Mouse (Mus musculus): Measurements from ENCODE around the gene Dab2. TPM values are rescaled to one million over a fixed set of nuclear protein-coding genes. Genes with fewer than 3 reads are reported as not detected.

The Dab2 gene
- total and polyA plus RNA-seq, 2 experiments: 7.9 to 8.1 TPM

DNA sequence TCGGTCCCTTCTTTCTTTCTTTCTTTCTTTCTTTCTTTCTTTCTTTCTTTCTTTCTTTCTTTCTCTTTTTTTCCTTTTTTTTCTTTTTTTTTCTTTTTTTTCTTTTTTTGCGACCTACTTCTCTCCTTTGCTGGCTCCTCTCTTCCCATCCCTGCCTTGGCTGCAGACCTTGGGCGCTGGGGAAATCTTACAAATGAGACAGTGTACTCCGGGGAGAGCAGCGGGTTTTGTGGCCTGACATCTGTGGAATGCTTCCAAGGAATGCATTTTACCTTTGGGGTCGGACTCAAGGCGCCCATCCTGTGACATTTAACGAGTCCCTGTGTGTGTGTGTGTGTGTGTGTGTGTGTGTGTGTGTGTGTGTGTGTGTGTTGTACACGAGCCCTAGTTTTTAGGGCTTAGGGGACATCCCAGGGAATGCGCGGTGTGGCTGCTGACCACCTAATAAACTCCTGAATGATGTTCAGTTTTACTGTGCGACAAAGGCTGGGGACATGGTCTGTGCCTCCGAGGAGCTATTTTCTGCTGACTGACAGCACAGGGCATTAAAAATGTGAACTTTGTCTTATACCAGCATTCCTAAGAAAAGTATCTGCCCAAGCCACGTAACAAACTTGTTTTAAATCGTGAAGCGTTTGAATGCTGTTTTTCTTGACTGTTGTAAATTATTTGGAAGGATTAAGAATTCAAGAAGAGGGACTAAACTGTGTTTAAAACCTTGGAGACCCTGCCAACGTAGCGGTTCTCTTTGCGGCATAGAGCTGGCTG is 87.6 kb downstream of the Dab2 start:
- WGBS: 32% methylated on average over 19 of the region's 19 CpGs
- Histone ChIP-seq H3K27ac (replicated peaks; ENCODE audit: insufficient read depth, low read depth, low read length) (peak overlapping the region; percentile 71), H3K79me2 (ENCODE audit: control insufficient read depth, insufficient read depth, low read length) (no peaks in the 10 kb centered on the region), H3K4me1 (ENCODE audit: control insufficient read depth, insufficient read depth, low read length) (0 out of 2 replicates have a peak, but pooled peaks cover 5% of the 10 kb centered on the region), H3K27me3 (ENCODE audit: control insufficient read depth, insufficient read depth, low read length) (no peaks in the 10 kb centered on the region), H3K9ac (ENCODE audit: low read depth, low read length) (peak overlapping the region; percentile 28), H3K36me3 (ENCODE audit: control insufficient read depth, insufficient read depth, low read length) (no peaks in the 10 kb centered on the region), H3K4me3 (ENCODE audit: insufficient read depth, low read depth, low read length) (peak overlapping the region; percentile 54)
- DNase-seq (ENCODE audit: extremely low read depth, low read depth, low spot score): no peak
- TF ChIP-seq CTCF (IDR thresholded peaks at IDR 0.05; ENCODE audit: low read depth, low read length) (no peak), POLR2A (IDR thresholded peaks at IDR 0.05; ENCODE audit: extremely low read depth, insufficient read depth, low read length) (no peak)

DNA sequence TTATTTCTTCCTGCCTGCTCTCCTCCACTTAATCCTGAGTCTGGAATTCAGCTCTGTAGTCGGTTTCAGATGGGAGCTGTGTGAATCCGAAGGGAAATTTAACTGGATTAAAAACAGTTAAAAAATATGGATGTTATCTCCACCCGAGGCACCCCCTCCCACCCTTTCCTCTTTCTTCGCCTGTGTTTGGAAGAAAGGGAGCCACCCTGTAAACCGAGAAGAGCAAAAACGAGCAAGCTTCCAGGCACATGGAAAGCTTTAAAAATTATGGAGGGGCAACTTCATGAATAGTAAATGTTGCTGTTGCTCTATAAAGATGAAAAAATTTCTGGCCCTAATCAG is 88.1 kb downstream of the Dab2 start:
- DNase-seq (ENCODE audit: extremely low read depth, low read depth, low spot score): no peak
- TF ChIP-seq POLR2A (IDR thresholded peaks at IDR 0.05; ENCODE audit: extremely low read depth, insufficient read depth, low read length): no peak
- TF ChIP-seq CTCF (IDR thresholded peaks at IDR 0.05; ENCODE audit: low read depth, low read length): no peak
- H3K4me3 ChIP-seq (ENCODE audit: insufficient read depth, low read depth, low read length): peak overlapping the region; percentile 40
- H3K79me2 ChIP-seq (ENCODE audit: control insufficient read depth, insufficient read depth, low read length): no peaks in the 10 kb centered on the region
- peak overlapping the region; percentile 24; the same call in 1 of the 2 replicates for H3K9ac ChIP-seq (ENCODE audit: low read depth, low read length)
- H3K4me1 ChIP-seq (ENCODE audit: control insufficient read depth, insufficient read depth, low read length): 0 out of 2 replicates have a peak, but pooled peaks cover 6% of the 10 kb centered on the region
- WGBS: 44% methylated on average over 6 of the region's 6 CpGs
- H3K27me3 ChIP-seq (ENCODE audit: control insufficient read depth, insufficient read depth, low read length): no peaks in the 10 kb centered on the region
- H3K27ac ChIP-seq (replicated peaks; ENCODE audit: insufficient read depth, low read depth, low read length): peak overlapping the region; percentile 71; the same call in 1 of the 2 replicates
- H3K36me3 ChIP-seq (ENCODE audit: control insufficient read depth, insufficient read depth, low read length): no peaks in the 10 kb centered on the region

DNA sequence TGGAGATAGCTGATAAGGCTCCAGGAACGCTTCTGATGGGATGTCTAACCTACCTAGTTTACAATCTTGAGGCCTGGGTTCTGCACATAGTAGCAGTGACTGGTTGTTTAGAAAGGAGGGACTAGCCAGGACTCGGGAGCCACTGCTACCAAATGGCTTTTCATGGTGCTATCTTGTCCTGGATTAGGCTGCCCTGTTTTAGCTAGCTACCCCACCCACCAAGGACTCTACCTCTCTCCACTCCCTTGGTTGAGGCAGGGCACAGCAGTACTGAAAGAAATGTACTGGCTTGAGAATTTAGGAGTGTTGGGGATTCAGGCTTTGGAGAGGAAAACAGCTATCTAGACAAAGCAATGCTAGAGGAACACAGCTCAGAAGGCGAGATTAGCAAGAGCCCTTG is 88.6 kb downstream of the Dab2 start:
- no peaks in the 10 kb centered on the region for H3K36me3 ChIP-seq (ENCODE audit: control insufficient read depth, insufficient read depth, low read length)
- H3K4me1 ChIP-seq (ENCODE audit: control insufficient read depth, insufficient read depth, low read length): 0 out of 2 replicates have a peak, but pooled peaks cover 8% of the 10 kb centered on the region
- H3K4me3 ChIP-seq (ENCODE audit: insufficient read depth, low read depth, low read length): peak overlapping the region; percentile 40
- H3K27me3 ChIP-seq (ENCODE audit: control insufficient read depth, insufficient read depth, low read length): no peaks in the 10 kb centered on the region
- H3K27ac ChIP-seq (replicated peaks; ENCODE audit: insufficient read depth, low read depth, low read length): peak overlapping the region; percentile 71
- 59% methylated on average over 3 of the region's 3 CpGs for WGBS
- no peak for DNase-seq (ENCODE audit: extremely low read depth, low read depth, low spot score)
- TF ChIP-seq POLR2A (IDR thresholded peaks at IDR 0.05; ENCODE audit: extremely low read depth, insufficient read depth, low read length): no peak
- TF ChIP-seq CTCF (IDR thresholded peaks at IDR 0.05; ENCODE audit: low read depth, low read length): no peak
- H3K79me2 ChIP-seq (ENCODE audit: control insufficient read depth, insufficient read depth, low read length): no peaks in the 10 kb centered on the region
- peak overlapping the region; percentile 70 for H3K9ac ChIP-seq (ENCODE audit: low read depth, low read length)

DNA sequence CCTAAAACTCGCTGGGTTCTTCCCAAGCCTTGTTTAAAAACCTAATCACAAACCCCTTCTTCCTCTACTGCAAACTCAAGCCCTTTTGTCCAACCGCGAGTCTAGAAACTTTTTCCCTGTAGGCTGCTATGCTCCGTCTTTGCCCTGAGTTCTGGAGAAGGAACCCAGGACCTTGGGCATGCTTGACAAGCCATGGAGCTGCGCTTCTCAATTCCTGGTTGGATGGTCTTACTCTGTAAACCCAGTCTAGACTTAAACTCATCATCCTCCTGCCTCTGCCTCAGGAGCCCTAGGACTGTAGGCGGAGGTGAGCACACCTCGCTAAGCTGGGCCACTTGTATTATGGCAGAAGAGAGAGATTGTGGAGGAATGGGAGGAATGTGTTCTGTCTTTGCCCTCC is 89.0 kb downstream of the Dab2 start:
- Histone ChIP-seq H3K27ac (replicated peaks; ENCODE audit: insufficient read depth, low read depth, low read length) (peak overlapping the region; percentile 71), H3K79me2 (ENCODE audit: control insufficient read depth, insufficient read depth, low read length) (no peaks in the 10 kb centered on the region; the same call in 1 of the 2 replicates), H3K9ac (ENCODE audit: low read depth, low read length) (peak overlapping the region; percentile 70), H3K27me3 (ENCODE audit: control insufficient read depth, insufficient read depth, low read length) (no peaks in the 10 kb centered on the region), H3K4me1 (ENCODE audit: control insufficient read depth, insufficient read depth, low read length) (0 out of 2 replicates have a peak, but pooled peaks cover 8% of the 10 kb centered on the region), H3K36me3 (ENCODE audit: control insufficient read depth, insufficient read depth, low read length) (no peaks in the 10 kb centered on the region), H3K4me3 (ENCODE audit: insufficient read depth, low read depth, low read length) (peak overlapping the region; percentile 40)
- TF ChIP-seq CTCF (IDR thresholded peaks at IDR 0.05; ENCODE audit: low read depth, low read length) (no peak), POLR2A (IDR thresholded peaks at IDR 0.05; ENCODE audit: extremely low read depth, insufficient read depth, low read length) (no peak)
- WGBS: 83% methylated on average over 7 of the region's 7 CpGs
- no peak for DNase-seq (ENCODE audit: extremely low read depth, low read depth, low spot score)

DNA sequence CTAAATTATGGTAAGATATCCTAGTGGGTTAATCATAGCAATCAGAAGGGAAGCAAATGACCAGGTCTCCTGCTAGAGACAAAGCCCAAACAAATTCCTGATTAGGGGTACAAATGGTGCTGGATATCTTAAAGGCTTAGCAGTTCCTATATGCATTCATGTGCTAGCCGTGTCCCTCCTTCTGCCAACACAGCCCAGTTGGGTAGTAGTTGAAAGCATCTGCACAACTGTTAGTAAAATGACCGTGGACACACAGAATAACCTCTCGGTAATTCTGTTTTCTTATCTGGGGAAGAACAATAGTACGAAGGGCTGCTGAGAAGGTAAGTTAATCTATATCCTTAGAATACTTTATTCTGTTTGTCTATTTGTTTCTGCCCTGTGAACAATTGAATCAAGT is 90.5 kb downstream of the Dab2 start:
- WGBS: 62% methylated on average over 4 of the region's 4 CpGs
- H3K4me1 ChIP-seq (ENCODE audit: control insufficient read depth, insufficient read depth, low read length): 0 out of 2 replicates have a peak, but pooled peaks cover 8% of the 10 kb centered on the region
- no peak for DNase-seq (ENCODE audit: extremely low read depth, low read depth, low spot score)
- no peaks in the 10 kb centered on the region for H3K27me3 ChIP-seq (ENCODE audit: control insufficient read depth, insufficient read depth, low read length)
- no peak overlapping the region for H3K9ac ChIP-seq (ENCODE audit: low read depth, low read length)
- H3K4me3 ChIP-seq (ENCODE audit: insufficient read depth, low read depth, low read length): no peak overlapping the region
- H3K79me2 ChIP-seq (ENCODE audit: control insufficient read depth, insufficient read depth, low read length): no peaks in the 10 kb centered on the region; the same call in 1 of the 2 replicates
- no peak overlapping the region for H3K27ac ChIP-seq (replicated peaks; ENCODE audit: insufficient read depth, low read depth, low read length)
- TF ChIP-seq CTCF (IDR thresholded peaks at IDR 0.05; ENCODE audit: low read depth, low read length) (no peak), POLR2A (IDR thresholded peaks at IDR 0.05; ENCODE audit: extremely low read depth, insufficient read depth, low read length) (no peak)
- no peaks in the 10 kb centered on the region for H3K36me3 ChIP-seq (ENCODE audit: control insufficient read depth, insufficient read depth, low read length)

DNA sequence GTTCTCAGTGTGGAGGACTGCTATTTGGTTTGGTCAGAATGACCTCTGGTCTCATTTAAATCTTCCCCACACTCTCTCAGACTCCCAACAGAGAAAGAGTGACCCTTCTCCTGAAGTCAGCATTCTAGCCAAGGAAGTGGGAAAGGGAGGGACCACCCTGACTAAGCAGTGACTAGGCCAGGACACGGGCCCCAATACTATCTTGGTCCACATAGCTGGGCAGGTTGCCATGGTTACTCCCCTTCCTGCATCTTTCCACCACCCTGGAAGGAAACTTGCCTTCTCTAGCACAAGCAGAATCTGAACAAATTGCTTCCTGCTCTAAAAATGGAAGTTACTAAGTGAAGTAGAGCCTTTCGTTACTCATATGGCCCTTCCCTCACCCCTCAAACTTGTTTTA is 91.1 kb downstream of the Dab2 start:
- no peaks in the 10 kb centered on the region for H3K27me3 ChIP-seq (ENCODE audit: control insufficient read depth, insufficient read depth, low read length)
- 0 out of 2 replicates have a peak, but pooled peaks cover 6% of the 10 kb centered on the region for H3K4me1 ChIP-seq (ENCODE audit: control insufficient read depth, insufficient read depth, low read length)
- WGBS: 58% methylated on average over 2 of the region's 2 CpGs
- H3K9ac ChIP-seq (ENCODE audit: low read depth, low read length): no peak overlapping the region
- no peaks in the 10 kb centered on the region; the same call in 1 of the 2 replicates for H3K79me2 ChIP-seq (ENCODE audit: control insufficient read depth, insufficient read depth, low read length)
- no peak overlapping the region for H3K4me3 ChIP-seq (ENCODE audit: insufficient read depth, low read depth, low read length)
- TF ChIP-seq CTCF (IDR thresholded peaks at IDR 0.05; ENCODE audit: low read depth, low read length): no peak
- no peak overlapping the region for H3K27ac ChIP-seq (replicated peaks; ENCODE audit: insufficient read depth, low read depth, low read length)
- peak; percentile 46 for DNase-seq (ENCODE audit: extremely low read depth, low read depth, low spot score)
- H3K36me3 ChIP-seq (ENCODE audit: control insufficient read depth, insufficient read depth, low read length): no peaks in the 10 kb centered on the region

Measured in liver, adult 2 months (tissue).